Mouse (Mus musculus): ENCODE measurements around the gene Nrarp.

DNA sequence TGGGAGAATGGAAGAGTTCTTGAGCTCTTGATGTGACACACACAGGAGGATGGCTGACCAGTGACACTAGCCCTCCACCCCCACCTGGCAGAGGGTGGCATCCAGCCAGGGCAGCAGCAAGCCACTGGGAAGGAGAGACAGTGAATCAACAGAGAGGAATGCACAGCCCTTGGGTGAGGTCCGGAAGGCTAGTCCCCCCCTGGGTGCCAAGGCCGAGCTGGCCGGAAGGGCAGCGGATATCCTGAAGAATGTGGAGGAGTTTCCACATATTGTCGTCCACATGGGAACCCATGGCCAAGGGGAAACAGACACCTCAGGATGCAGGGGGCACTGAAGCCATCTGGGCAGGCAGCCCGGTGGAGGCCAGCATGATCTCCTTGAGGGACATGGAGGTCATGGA, 35.2 kb upstream of the Nrarp start:
- no peak for TF ChIP-seq CTCF (IDR thresholded peaks at IDR 0.05; ENCODE audit: borderline replicate concordance, extremely low read depth, insufficient read depth, insufficient read length)
- no peak for TF ChIP-seq POLR2A (IDR thresholded peaks at IDR 0.05; ENCODE audit: borderline replicate concordance, extremely low read depth, insufficient read depth, insufficient read length, poor library complexity, severe bottlenecking)
